Mouse (Mus musculus) erythroblast, embryonic 14.5 days (primary cell): ENCODE measurements around the gene Nup214.

Experiments
- GATA1 ChIP-seq: IDR thresholded peaks from 2 replicates; pipeline ENCODE4 v1.6.1; 2012; ENCODE audit warnings: low read length, inconsistent platforms, mixed read lengths
- TAL1 ChIP-seq: IDR thresholded peaks from 3 replicates; pipeline ENCODE4 v1.6.1; 2012; ENCODE audit warnings: low read length, inconsistent platforms, mixed read lengths

- TF ChIP-seq GATA1 = no peak
- no peak for TF ChIP-seq TAL1
Observed at GRCm38 (mm10) chr2:31948392-31948791, 25.8 kb upstream of the Nup214 start.
